Mouse (Mus musculus) kidney, adult 2 months (tissue): Measurements from ENCODE around the gene Vsig8. TPM values are rescaled to one million over a fixed set of nuclear protein-coding genes. Genes with fewer than 3 reads are reported as not detected.

ENCODE experiments used
- DNase-seq: peaks from one replicate; pipeline ENCODE4 v3.0.0; 2021
- H3K27ac ChIP-seq: fragments of 200-500 bp; 2 replicates; pipeline ENCODE4 v1.5.1; 2012; ENCODE audit warnings: low read depth, low read length, control low read depth, inconsistent platforms; ENCODE audit not compliant: insufficient read depth
- H3K27me3 ChIP-seq: fragments of 200-500 bp; replicated peaks from 2 replicates; pipeline ENCODE4 v1.6.1; 2012; ENCODE audit warnings: mild to moderate bottlenecking, moderate library complexity, low read length, inconsistent platforms; ENCODE audit not compliant: control insufficient read depth, insufficient read depth
- H3K36me3 ChIP-seq: fragments of 200-500 bp; 2 replicates; pipeline ENCODE4 v1.6.1; 2012; ENCODE audit warnings: mild to moderate bottlenecking, moderate library complexity, low read length, inconsistent platforms; ENCODE audit not compliant: control insufficient read depth, insufficient read depth
- H3K4me1 ChIP-seq: fragments of 200-500 bp; 2 replicates; pipeline ENCODE4 v1.6.1; 2011; ENCODE audit warnings: low read length; ENCODE audit not compliant: control insufficient read depth, insufficient read depth
- H3K4me3 ChIP-seq: fragments of 200-500 bp; 2 replicates; pipeline ENCODE4 v1.5.1; 2011; ENCODE audit warnings: mild to moderate bottlenecking, low read depth, low read length, control low read depth; ENCODE audit not compliant: insufficient read depth
- CTCF ChIP-seq: fragments of 200-500 bp; conservative IDR thresholded peaks from 2 replicates; pipeline ENCODE4 v1.5.1; 2011; ENCODE audit warnings: low read depth, mild to moderate bottlenecking, control low read depth, low read length, moderate library complexity, mixed read lengths; ENCODE audit not compliant: insufficient read depth, insufficient read length
- POLR2A ChIP-seq: fragments of 200-500 bp; IDR thresholded peaks from one replicate; pipeline ENCODE4 v1.6.1; 2011; ENCODE audit warnings: low read depth, low read length, control low read depth
- WGBS: fragments of 180-500 bp; shearing (Covaris S2); methylation state at CpG from one replicate; pipeline ENCODE4 v1.1.7; 2018; 5-methylcytosine and 5-hydroxymethylcytosine counted together
- polyA plus RNA-seq: library from polyadenylated mRNA; depleted of rRNA; stranded (reverse); fragments of >200 nt; gene quantifications from 2 replicates; pipeline ENCODE4 v1.2.3, GENCODE M21; 2012

Gene Vsig8
- polyA plus RNA-seq, 1 experiment = 0.41 TPM

DNA sequence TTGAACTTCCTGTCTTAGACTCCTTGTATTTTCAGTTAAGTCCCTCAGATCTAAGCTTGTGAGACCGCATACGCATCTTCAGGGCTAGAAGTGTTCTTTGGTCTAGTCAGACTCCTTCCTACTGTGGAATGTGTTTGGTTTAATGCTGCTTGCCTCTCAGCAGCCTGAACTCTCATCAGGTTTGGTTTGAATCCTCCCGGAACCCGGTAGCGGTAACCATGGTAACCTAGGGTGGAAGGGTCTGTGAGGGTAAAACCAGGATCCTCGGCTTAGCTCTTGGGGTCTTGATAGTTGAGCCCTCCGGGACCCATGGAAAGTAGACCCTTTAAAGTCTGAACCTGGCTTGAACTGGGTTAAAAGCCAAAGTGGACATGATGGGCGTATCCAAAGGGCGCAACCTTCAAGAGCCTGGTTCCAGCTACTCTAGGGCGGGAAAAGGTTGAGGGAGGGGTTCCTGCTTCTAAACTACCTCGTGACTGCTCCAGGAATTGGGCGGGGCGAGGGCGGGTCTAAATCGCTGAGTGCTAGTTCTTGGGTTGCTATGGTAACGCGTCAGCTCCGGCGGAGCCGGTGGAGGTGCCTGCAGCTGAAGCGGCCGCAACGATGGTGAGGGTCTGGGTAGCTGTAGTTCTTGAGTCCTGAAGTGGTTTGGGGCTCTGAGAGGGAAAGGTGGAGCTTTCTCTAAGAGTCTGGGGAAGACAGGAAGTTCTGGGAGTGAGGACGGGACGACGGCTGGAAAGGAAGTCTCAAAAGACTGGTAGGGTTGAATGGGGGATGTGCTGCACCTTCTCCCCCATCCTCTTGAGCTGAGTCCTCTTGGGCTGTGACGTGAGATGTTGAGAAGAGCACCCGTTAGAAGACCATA, 34.9 kb upstream of the Vsig8 start, which contains the start of gene Cfap45:
Gene Cfap45 (plus strand): TSS at position 226 of the 865 bp plus-strand sequence.
- H3K4me3 ChIP-seq = peak within 1 kb of the TSS; percentile 37
- TF ChIP-seq CTCF (no peak), POLR2A (no peak)
- no peak within 1 kb of the TSS for H3K27ac ChIP-seq
- no peaks in the 10 kb centered on the region for H3K4me1 ChIP-seq
- peak; percentile 95 for DNase-seq
- 5% methylated on average over 28 of the region's 28 CpGs for WGBS
- no peaks in the 10 kb centered on the region for H3K36me3 ChIP-seq
- H3K27me3 ChIP-seq = no peaks in the 10 kb centered on the region

DNA sequence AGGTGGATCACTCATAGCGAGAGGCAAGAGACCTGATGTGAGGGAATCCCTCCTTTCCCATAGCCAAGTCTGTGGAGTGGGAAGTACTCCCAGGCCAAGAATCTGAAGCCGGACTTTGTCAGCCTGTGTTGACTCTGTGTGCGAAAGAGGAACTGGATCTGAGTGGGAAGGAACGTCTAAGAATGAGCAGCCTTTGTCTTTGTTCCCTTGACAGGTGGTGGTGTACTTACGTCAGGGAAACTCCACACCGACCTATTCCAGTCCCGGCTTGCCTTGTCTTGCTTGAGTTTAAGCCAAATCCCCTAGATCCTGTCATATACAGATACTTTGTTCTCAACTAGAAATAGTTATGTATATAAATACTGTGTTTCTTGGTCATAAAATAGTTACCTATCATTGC, 33.2 kb upstream of the Vsig8 start:
- TF ChIP-seq CTCF (no peak), POLR2A (no peak)
- no peak overlapping the region for H3K4me3 ChIP-seq
- no peak for DNase-seq
- 71% methylated on average over 7 of the region's 7 CpGs for WGBS
- no peak overlapping the region for H3K27ac ChIP-seq
- H3K27me3 ChIP-seq = no peaks in the 10 kb centered on the region
- H3K36me3 ChIP-seq = no peaks in the 10 kb centered on the region
- H3K4me1 ChIP-seq = no peaks in the 10 kb centered on the region

DNA sequence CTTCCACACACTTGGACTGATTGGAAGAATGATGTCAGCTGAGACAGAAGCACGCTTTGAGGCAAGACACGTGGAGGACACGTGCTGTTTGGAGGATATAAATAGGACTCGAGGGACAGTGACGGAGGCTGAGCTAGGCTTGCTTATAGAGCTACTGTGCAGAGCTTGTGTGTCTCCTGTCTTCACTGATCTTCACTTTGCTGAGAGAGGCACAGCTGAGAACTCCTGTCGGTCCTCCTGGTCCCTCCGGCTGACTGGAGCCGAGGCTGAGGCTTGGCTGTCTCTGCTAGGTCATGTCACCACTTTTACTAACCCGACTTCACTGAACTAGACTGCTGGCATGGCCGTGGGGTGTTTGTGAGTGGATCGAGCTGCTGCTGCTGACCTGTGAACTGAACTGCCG, 32.0 kb upstream of the Vsig8 start:
- no peak for DNase-seq
- H3K4me1 ChIP-seq = no peaks in the 10 kb centered on the region
- TF ChIP-seq CTCF (no peak), POLR2A (no peak)
- 54% methylated on average over 12 of the region's 12 CpGs for WGBS
- H3K27me3 ChIP-seq = no peaks in the 10 kb centered on the region
- no peaks in the 10 kb centered on the region for H3K36me3 ChIP-seq
- peak overlapping the region; percentile 26; the same call in 1 of the 2 replicates for H3K27ac ChIP-seq
- H3K4me3 ChIP-seq = no peak overlapping the region

DNA sequence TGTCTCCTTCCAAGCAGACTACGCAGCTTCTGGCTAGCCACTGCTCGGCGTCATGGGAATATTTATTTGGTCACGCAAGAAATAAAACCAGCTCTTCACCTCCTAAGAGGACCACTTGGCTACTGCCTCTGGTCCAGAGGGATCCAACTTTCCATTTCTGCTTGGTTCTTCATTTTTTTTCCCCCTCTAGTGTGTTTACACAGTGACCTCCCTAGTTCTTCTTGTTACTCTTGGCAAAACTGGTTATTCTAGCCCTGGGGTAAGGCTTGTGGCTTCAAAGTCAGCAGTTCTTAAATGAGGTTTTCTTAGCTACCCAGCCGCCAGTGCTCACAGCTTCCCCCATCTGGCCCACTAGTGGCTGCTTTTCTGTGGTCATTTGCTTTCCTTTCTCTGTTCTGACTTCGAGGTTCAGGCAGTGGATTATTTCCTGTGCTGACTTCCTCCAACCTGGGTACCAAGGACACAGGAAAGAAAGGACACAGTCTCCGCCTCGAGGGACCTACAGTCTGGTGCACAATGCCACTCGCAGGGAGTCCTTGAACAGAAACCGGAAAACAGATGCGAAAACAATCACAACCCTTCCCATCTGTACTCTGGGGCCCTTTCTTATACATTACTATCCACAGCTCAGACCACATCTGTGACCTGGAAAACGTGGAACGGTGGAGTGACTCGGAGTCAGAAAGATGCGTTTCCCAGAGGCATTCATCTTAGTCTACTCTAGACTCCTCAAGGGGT, 30.5 kb upstream of the Vsig8 start:
- H3K36me3 ChIP-seq = no peaks in the 10 kb centered on the region
- DNase-seq = peak; percentile 79
- no peak for TF ChIP-seq POLR2A
- TF ChIP-seq CTCF = peak; percentile 28; the same call in 1 of the 2 replicates
- WGBS = 29% methylated on average over 15 of the region's 15 CpGs
- no peaks in the 10 kb centered on the region for H3K27me3 ChIP-seq
- no peaks in the 10 kb centered on the region for H3K4me1 ChIP-seq
- no peak overlapping the region for H3K4me3 ChIP-seq
- H3K27ac ChIP-seq = peak overlapping the region; percentile 32; the same call in 1 of the 2 replicates

DNA sequence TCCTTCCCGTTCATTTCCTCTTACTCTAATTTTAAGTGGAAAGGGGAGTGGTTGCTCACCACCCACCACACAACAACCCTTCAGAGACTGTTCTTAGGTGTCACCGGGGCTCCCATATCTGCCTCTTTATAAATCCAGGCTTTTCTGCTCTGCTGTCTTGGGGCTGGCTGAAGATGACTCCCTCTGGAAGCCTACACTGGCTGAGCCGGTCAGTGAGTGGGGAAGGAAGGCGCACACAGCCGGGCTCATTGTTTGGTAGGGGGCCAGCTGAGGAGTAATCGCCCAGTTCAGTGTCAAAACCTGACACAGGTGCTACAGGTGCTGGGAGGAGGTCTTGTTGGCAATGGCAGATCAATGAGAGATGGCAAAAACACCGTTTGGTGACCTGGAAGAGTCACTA, 29.8 kb upstream of the Vsig8 start:
- Histone ChIP-seq H3K4me1 (no peaks in the 10 kb centered on the region), H3K27me3 (no peaks in the 10 kb centered on the region), H3K4me3 (no peak overlapping the region), H3K36me3 (no peaks in the 10 kb centered on the region), H3K27ac (peak overlapping the region; percentile 32)
- 76% methylated on average over 7 of the region's 7 CpGs for WGBS
- TF ChIP-seq CTCF (no peak), POLR2A (no peak)
- DNase-seq = no peak

DNA sequence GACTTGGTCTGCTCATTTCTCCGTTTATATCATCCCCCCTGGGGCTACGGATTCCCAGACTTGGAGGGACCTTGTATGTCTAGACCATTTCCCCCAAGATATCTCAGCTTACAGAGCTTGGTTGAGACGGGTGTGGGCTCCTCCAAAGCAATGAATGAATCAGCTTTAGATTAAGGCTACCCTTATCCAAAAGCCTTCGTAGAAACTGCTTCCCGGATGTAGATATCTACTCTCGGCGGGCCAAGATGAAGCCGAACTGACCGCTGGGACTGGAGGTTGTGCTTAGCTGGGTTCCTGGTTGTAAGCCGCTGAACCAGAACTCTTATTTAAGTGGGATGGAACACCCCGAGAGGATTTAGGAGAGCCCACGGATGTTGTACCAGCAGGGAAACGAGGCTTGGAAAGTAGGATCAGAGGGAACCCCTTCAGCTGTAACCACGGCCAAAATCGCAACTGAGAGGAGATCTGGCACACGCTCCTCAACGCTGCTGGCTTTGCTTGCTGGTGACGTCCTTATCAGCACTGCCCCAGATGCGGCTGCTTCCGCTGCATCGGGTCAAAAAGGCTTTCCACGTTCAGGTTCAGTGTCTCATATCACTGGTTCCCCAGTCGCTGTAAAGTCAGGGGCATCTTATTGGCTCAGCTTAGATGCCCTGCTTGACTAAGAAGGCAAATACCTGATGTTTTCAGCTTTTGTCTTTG, 29.2 kb upstream of the Vsig8 start:
- Histone ChIP-seq H3K4me3 (peak overlapping the region; percentile 13; the same call in 1 of the 2 replicates), H3K27me3 (no peaks in the 10 kb centered on the region), H3K4me1 (no peaks in the 10 kb centered on the region), H3K36me3 (no peaks in the 10 kb centered on the region), H3K27ac (peak overlapping the region; percentile 32)
- TF ChIP-seq POLR2A = no peak
- no peak for TF ChIP-seq CTCF
- 46% methylated on average over 23 of the region's 23 CpGs for WGBS
- peak; percentile 66 for DNase-seq
